Mouse (Mus musculus) embryonic facial prominence, embryonic 13.5 days (tissue): ENCODE data around the gene Cox20. TPM values are rescaled to one million over a fixed set of nuclear protein-coding genes. Genes with fewer than 3 reads are reported as not detected.

ENCODE experiments used
- ATAC-seq: fragments of 200-750 bp; cut with Nextera tagmentation; 2 replicates; pipeline ENCODE4 v1.8.0; 2017; ENCODE audit warnings: low read depth; ENCODE audit not compliant: insufficient number of reproducible peaks, insufficient read depth, low FRiP score, low TSS enrichment
- H3K27ac ChIP-seq: fragments of 300-500 bp; sonication (generic); 2 replicates; pipeline ENCODE4 v1.5.1; 2015; ENCODE audit warnings: moderate library complexity, mild to moderate bottlenecking, inconsistent platforms
- H3K27me3 ChIP-seq: fragments of 300-500 bp; sonication (generic); 2 replicates; pipeline ENCODE4 v1.6.1; 2015; ENCODE audit warnings: mild to moderate bottlenecking, inconsistent platforms
- H3K36me3 ChIP-seq: fragments of 300-500 bp; sonication (generic); 2 replicates; pipeline ENCODE4 v1.6.1; 2015; ENCODE audit warnings: mild to moderate bottlenecking, inconsistent platforms
- H3K4me1 ChIP-seq: fragments of 300-500 bp; sonication (generic); 2 replicates; pipeline ENCODE4 v1.6.1; 2015; ENCODE audit warnings: inconsistent platforms
- H3K4me2 ChIP-seq: fragments of 300-500 bp; sonication (generic); 2 replicates; pipeline ENCODE4 v1.6.1; 2015; ENCODE audit warnings: moderate library complexity, mild to moderate bottlenecking, inconsistent platforms
- H3K4me3 ChIP-seq: fragments of 300-500 bp; sonication (generic); 2 replicates; pipeline ENCODE4 v1.5.1; 2015; ENCODE audit warnings: mild to moderate bottlenecking, inconsistent platforms
- H3K9ac ChIP-seq: fragments of 300-500 bp; sonication (generic); 2 replicates; pipeline ENCODE4 v1.6.1; 2015; ENCODE audit warnings: mild to moderate bottlenecking, inconsistent platforms
- H3K9me3 ChIP-seq: fragments of 300-500 bp; sonication (generic); 2 replicates; pipeline ENCODE4 v1.6.1; 2016; ENCODE audit warnings: inconsistent platforms
- WGBS: fragments of 180-500 bp; shearing (Covaris S2); methylation state at CpG from one replicate; pipeline ENCODE4 v1.1.7; 2015; ENCODE audit warnings: mixed read lengths; 5-methylcytosine and 5-hydroxymethylcytosine counted together
- polyA plus RNA-seq: library from polyadenylated mRNA; unstranded; fragments of >200 nt; fragmentation: Nextera tagmentation; extraction: Ambion mirVana; gene quantifications from 2 replicates; pipeline ENCODE4 v1.2.1, GENCODE M21; 2015

The Cox20 gene
- polyA plus RNA-seq, 1 experiment from 2014 or later: 167 TPM

- no peak overlapping the region for H3K4me3 ChIP-seq
- H3K27ac ChIP-seq: no peak overlapping the region
- H3K36me3 ChIP-seq: peaks cover 50% of the 10 kb centered on the region
- WGBS: 71% methylated on average over 4 of the region's 4 CpGs
- no peak for ATAC-seq
- H3K27me3 ChIP-seq: no peaks in the 10 kb centered on the region
- no peaks in the 10 kb centered on the region for H3K9me3 ChIP-seq
- peak overlapping the region; percentile 71 for H3K4me2 ChIP-seq
- H3K4me1 ChIP-seq: peaks cover 22% of the 10 kb centered on the region
- no peak overlapping the region for H3K9ac ChIP-seq
These were observed 2.9 kb downstream of the Cox20 start for GRCm38 (mm10) chr1:178321730-178322357.

GRCm38 (mm10) chr1:178323235-178323634 is 4.3 kb downstream of the Cox20 start:
- Histone ChIP-seq H3K27me3 (no peaks in the 10 kb centered on the region), H3K27ac (no peak overlapping the region), H3K9me3 (no peaks in the 10 kb centered on the region), H3K4me2 (no peak overlapping the region), H3K4me1 (peaks cover 17% of the 10 kb centered on the region), H3K4me3 (no peak overlapping the region), H3K36me3 (peaks cover 63% of the 10 kb centered on the region), H3K9ac (no peak overlapping the region)
- ATAC-seq: no peak
- WGBS: 76% methylated on average over 1 of the region's 1 CpGs

GRCm38 (mm10) chr1:178324568-178324967 is 5.6 kb downstream of the Cox20 start:
- Histone ChIP-seq H3K4me1 (peaks cover 17% of the 10 kb centered on the region), H3K9me3 (no peaks in the 10 kb centered on the region), H3K4me2 (no peak overlapping the region), H3K36me3 (peaks cover 73% of the 10 kb centered on the region), H3K4me3 (no peak overlapping the region), H3K9ac (no peak overlapping the region), H3K27ac (no peak overlapping the region), H3K27me3 (no peaks in the 10 kb centered on the region)
- no peak for ATAC-seq
- 98% methylated on average over 1 of the region's 1 CpGs for WGBS

GRCm38 (mm10) chr1:178326357-178326756 is 7.4 kb downstream of the Cox20 start:
- ATAC-seq: no peak
- Histone ChIP-seq H3K9ac (no peak overlapping the region), H3K27me3 (no peaks in the 10 kb centered on the region), H3K4me2 (no peak overlapping the region), H3K9me3 (no peaks in the 10 kb centered on the region), H3K4me1 (peaks cover 6% of the 10 kb centered on the region), H3K4me3 (no peak overlapping the region), H3K36me3 (peaks cover 80% of the 10 kb centered on the region), H3K27ac (no peak overlapping the region)
- WGBS: 92% methylated on average over 1 of the region's 1 CpGs

GRCm38 (mm10) chr1:178326950-178327349 is 8.0 kb downstream of the Cox20 start:
- Histone ChIP-seq H3K36me3 (peaks cover 80% of the 10 kb centered on the region), H3K9me3 (no peaks in the 10 kb centered on the region), H3K27me3 (no peaks in the 10 kb centered on the region), H3K4me3 (no peak overlapping the region), H3K9ac (no peak overlapping the region), H3K4me2 (no peak overlapping the region), H3K27ac (no peak overlapping the region), H3K4me1 (0 out of 2 replicates have a peak, but pooled peaks cover 4% of the 10 kb centered on the region)
- WGBS: 85% methylated on average over 1 of the region's 1 CpGs
- ATAC-seq: no peak

- Histone ChIP-seq H3K4me3 (no peak overlapping the region), H3K4me1 (peaks cover 14% of the 10 kb centered on the region), H3K27me3 (no peaks in the 10 kb centered on the region), H3K27ac (no peak overlapping the region), H3K36me3 (peaks cover 83% of the 10 kb centered on the region), H3K9me3 (no peaks in the 10 kb centered on the region), H3K4me2 (no peak overlapping the region), H3K9ac (no peak overlapping the region)
- no peak for ATAC-seq
- WGBS: 83% methylated on average over 5 of the region's 5 CpGs
These were observed 10.1 kb downstream of the Cox20 start for GRCm38 (mm10) chr1:178329017-178329416.

GRCm38 (mm10) chr1:178329946-178330345 is 11.0 kb downstream of the Cox20 start:
- no peak for ATAC-seq
- H3K9ac ChIP-seq: no peak overlapping the region
- H3K9me3 ChIP-seq: no peaks in the 10 kb centered on the region
- H3K4me2 ChIP-seq: no peak overlapping the region
- H3K27ac ChIP-seq: no peak overlapping the region
- peaks cover 20% of the 10 kb centered on the region for H3K4me1 ChIP-seq
- H3K36me3 ChIP-seq: peaks cover 84% of the 10 kb centered on the region
- H3K4me3 ChIP-seq: no peak overlapping the region
- H3K27me3 ChIP-seq: no peaks in the 10 kb centered on the region
- WGBS: 77% methylated on average over 6 of the region's 6 CpGs

GRCm38 (mm10) chr1:178335860-178336261 is 16.9 kb downstream of the Cox20 start:
- Histone ChIP-seq H3K27ac (peak overlapping the region; percentile 100), H3K9ac (peak overlapping the region; percentile 100)
- WGBS: under 1% methylated on average over 16 of the region's 16 CpGs

GRCm38 (mm10) chr1:178336289-178336775 is 17.4 kb downstream of the Cox20 start:
- H3K4me1 ChIP-seq: peaks cover 16% of the 10 kb centered on the region
- peaks cover 37% of the 10 kb centered on the region for H3K36me3 ChIP-seq

More at GRCm38 (mm10) chr1:178335860-178336261, 16.9 kb downstream of the Cox20 start:
- Histone ChIP-seq H3K9me3 (no peaks in the 10 kb centered on the region), H3K4me2 (peak overlapping the region; percentile 71), H3K4me1 (peaks cover 16% of the 10 kb centered on the region), H3K27me3 (no peaks in the 10 kb centered on the region), H3K36me3 (peaks cover 42% of the 10 kb centered on the region), H3K4me3 (peak overlapping the region; percentile 100)
- no peak for ATAC-seq

GRCm38 (mm10) chr1:178336777-178337481 is 18.0 kb downstream of the Cox20 start:
- peak overlapping the region; percentile 100 for H3K27ac ChIP-seq
- no peaks in the 10 kb centered on the region for H3K9me3 ChIP-seq
- under 1% methylated on average over 75 of the region's 89 CpGs for WGBS
- no peaks in the 10 kb centered on the region for H3K27me3 ChIP-seq
- H3K36me3 ChIP-seq: peaks cover 32% of the 10 kb centered on the region
- H3K4me2 ChIP-seq: peak overlapping the region; percentile 71
- peak; percentile 56 for ATAC-seq
- peak overlapping the region; percentile 100 for H3K9ac ChIP-seq
- peaks cover 16% of the 10 kb centered on the region for H3K4me1 ChIP-seq
- H3K4me3 ChIP-seq: peak overlapping the region; percentile 100

More at GRCm38 (mm10) chr1:178336289-178336775, 17.4 kb downstream of the Cox20 start:
- H3K9me3 ChIP-seq: no peaks in the 10 kb centered on the region
- peak overlapping the region; percentile 100 for H3K9ac ChIP-seq
- peak overlapping the region; percentile 71 for H3K4me2 ChIP-seq
- no peaks in the 10 kb centered on the region for H3K27me3 ChIP-seq
- ATAC-seq: peak; percentile 87
- peak overlapping the region; percentile 100 for H3K27ac ChIP-seq
- H3K4me3 ChIP-seq: peak overlapping the region; percentile 100
- WGBS: 1% methylated on average over 45 of the region's 53 CpGs

GRCm38 (mm10) chr1:178337551-178338317 is 18.8 kb downstream of the Cox20 start, which contains the start of gene Hnrnpu:
Gene Hnrnpu (minus strand): TSS chr1:178337797.
- H3K4me2 ChIP-seq: peak within 1 kb of the TSS; percentile 71
- peaks cover 14% of the 10 kb centered on the region for H3K4me1 ChIP-seq
- no peaks in the 10 kb centered on the region for H3K9me3 ChIP-seq
- H3K36me3 ChIP-seq: peaks cover 24% of the 10 kb centered on the region
- H3K27ac ChIP-seq: peak within 1 kb of the TSS; percentile 100
- ATAC-seq: peak; percentile 86
- H3K27me3 ChIP-seq: no peaks in the 10 kb centered on the region
- peak within 1 kb of the TSS; percentile 100 for H3K4me3 ChIP-seq
- WGBS: under 1% methylated on average over 73 of the region's 73 CpGs
- H3K9ac ChIP-seq: peak within 1 kb of the TSS; percentile 100
